Mouse (Mus musculus): ENCODE results near the gene Map4k3.
"Not testable (repeated sequence)": the region's sequence is repeated elsewhere in the genome, so short reads cannot be mapped to it uniquely, and the experiment has no call there.

The Map4k3 gene

DNA sequence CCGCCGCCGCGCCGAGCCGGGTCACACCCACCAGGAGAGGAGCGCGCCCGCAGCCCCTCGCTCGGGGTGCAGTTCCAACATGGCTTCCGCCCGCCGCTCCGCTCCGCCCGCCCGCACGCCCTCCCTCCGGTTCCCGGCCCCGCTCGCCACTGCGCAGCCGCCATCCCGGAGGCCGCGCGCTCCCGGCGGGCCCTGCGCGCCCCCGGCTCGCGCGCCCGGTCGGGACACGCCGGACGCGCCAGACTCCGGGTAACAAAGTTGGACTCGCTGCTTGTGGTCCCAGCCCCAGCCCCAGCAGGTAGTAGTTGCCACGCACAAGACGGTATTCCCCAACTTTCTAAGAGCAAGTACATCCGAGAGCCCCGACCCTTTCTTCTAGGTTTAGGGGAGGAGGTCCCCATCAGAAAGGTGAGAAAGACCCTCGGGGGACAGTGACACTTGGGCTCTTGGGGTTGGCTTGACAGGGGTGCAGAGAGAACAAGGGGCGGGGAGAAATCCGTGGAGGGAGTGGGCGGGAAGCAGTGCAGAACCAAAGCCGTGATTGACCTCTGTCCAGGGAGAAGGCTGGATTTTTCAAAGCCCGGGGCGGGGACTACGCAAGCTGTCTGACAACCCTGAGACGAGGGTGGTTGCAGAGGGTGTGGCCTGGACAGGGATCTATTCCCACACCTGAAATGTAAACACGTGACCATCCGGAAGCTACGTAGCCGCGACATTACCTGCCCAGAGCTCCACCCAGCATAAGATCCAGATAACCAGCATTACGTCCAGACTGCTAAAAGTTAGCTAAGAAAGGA lies at the start of gene Map4k3:
TSS of gene Map4k3 (minus strand) at position 424 of the 797 bp plus-strand sequence.
- DNase-seq (ENCODE audit: low read depth, low spot score) = peak; percentile 70

DNA sequence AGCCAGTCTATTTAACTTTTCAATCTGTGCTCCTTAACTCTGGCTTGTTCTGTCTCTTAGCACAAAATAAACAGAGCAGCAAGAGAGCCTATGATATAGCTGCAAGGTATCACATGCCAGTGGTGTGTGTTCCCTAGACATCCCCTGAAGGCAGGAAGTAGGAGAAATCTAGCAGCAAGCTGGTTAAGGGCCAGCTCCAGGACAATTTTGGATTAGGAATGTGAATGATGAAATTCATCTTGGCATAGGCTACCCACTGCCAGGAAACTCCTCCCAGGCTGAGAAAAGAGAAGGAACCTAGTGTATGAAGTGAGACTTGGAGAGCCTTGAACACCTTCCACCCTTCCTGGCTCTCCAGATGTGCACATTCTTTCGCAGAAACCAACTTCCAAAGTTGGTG lies 49.3 kb upstream of the Map4k3 start:
- DNase-seq (ENCODE audit: low read depth, low spot score) = no peak

DNA sequence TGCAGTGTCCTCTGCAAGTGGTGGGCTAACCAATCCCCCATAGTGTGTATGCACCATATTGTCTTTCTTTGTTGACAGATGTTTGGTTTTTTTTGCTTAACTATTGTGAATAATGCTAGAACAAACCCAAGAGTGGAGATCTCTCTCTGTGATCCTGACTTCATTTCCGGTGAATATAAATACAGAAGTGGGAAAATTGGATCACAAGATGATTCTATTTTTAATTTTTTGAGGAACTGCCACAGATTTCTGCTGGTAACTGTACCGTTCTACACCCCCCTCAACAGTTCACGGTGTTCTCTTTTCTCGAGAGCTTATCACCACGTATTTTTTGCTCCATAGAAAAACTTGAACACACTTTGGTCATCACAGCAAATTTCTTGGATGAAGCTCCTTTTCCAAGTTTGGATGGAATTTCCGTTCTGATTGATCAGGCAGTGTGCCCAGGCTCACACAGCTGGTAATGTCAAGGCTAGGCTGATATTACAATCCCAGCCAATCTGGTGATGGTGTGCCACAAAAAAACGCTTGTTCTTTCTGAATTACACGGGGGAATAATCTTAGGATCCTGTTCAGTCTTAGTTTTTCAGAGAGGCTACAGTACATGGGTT lies 47.0 kb upstream of the Map4k3 start:
- no peak for DNase-seq (ENCODE audit: low read depth, low spot score)

GRCm38 (mm10) chr17:80772545-80773453 lies 44.5 kb upstream of the Map4k3 start:
- peak; percentile 79 for DNase-seq (ENCODE audit: low read depth, low spot score)

- no peak for DNase-seq (ENCODE audit: low read depth, low spot score)
Measured at GRCm38 (mm10) chr17:80770065-80770464, 41.8 kb upstream of the Map4k3 start.

GRCm38 (mm10) chr17:80765204-80765603 lies 36.9 kb upstream of the Map4k3 start:
- DNase-seq (ENCODE audit: low read depth, low spot score) = no peak

DNA sequence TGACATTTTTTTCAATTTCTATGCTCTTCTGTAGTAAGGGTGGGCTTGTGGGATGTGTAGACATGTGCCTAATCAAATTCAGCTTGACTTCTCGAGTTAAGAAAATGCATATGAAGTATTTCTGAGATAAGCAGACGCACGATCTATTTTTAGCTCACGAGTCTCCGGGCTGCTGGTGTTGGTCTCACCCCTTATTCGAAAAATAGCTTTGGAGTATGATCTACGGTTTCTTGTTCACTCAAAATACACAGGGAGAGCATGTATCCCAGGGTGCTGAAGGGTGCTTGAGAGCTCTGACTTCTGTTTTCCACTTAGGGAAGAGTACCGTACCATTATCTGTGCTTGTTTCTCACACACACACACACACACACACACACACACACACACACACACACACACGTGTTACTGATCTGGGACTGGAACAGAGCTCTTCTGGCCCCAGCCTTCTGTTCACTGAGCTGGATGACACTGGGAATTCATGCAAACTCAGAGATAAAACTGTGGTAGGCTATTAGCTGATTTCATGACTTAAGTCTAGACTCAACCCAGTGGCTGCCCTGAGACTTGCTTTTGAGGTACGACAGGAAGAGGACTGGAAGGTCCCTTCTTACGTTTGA lies 34.9 kb upstream of the Map4k3 start:
- DNase-seq (ENCODE audit: low read depth, low spot score) = no peak

DNA sequence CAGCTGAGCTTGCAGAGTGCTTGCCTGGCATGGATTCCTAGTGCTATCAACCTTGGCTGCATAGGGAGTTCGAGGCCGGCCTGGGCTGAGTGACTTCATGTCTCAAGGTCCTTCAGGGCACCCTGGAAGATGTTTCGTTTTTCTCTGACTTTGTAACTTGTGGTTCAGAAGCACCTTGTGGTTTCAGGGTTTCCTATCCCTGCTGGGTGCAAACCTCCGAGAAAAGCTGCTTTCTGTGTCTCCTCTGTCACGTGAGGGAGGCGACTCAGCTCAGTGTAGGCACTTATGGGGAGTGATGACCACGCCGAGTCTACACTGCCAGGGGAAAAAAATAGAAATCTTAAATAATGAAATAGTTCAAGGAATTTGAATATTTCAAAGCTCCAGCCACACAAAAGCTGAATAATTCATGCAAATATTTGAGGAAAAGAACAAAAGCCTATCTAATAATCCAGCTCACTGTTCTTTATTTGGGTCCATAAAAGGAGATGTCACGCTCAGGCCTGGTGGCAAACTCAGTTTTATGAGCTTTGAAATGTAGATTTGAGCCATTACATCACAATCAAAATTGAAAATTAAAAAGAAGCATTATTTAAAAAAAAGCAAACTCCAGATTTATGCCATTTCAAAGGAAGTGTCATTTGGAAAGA lies 34.2 kb upstream of the Map4k3 start:
- DNase-seq (ENCODE audit: low read depth, low spot score) = peak; percentile 59

GRCm38 (mm10) chr17:80761191-80761590 lies 32.9 kb upstream of the Map4k3 start:
- not testable (repeated sequence) for DNase-seq (ENCODE audit: low read depth, low spot score)

- no peak for DNase-seq (ENCODE audit: low read depth, low spot score)
Measured at GRCm38 (mm10) chr17:80760344-80761145, 32.3 kb upstream of the Map4k3 start.

DNA sequence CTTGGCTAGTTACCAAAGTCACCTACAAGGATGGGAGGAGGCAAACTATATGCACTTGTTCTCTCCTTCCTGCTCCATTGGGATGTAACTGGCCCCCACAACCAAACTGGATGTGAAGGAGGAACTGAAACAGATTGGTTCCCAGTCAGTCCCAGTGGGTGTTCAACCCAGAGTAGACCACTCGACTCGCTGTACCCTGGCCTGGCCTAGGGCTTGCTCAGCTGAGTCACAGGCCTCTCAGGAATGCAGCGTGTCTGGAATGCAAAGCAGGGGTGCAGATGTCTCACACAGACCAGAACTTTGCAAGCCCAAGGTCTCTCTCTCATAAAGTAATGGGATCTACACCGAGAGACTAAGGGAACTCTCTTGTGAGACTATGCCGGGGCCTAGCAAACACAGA lies 27.8 kb upstream of the Map4k3 start:
- no peak for DNase-seq (ENCODE audit: low read depth, low spot score)

DNA sequence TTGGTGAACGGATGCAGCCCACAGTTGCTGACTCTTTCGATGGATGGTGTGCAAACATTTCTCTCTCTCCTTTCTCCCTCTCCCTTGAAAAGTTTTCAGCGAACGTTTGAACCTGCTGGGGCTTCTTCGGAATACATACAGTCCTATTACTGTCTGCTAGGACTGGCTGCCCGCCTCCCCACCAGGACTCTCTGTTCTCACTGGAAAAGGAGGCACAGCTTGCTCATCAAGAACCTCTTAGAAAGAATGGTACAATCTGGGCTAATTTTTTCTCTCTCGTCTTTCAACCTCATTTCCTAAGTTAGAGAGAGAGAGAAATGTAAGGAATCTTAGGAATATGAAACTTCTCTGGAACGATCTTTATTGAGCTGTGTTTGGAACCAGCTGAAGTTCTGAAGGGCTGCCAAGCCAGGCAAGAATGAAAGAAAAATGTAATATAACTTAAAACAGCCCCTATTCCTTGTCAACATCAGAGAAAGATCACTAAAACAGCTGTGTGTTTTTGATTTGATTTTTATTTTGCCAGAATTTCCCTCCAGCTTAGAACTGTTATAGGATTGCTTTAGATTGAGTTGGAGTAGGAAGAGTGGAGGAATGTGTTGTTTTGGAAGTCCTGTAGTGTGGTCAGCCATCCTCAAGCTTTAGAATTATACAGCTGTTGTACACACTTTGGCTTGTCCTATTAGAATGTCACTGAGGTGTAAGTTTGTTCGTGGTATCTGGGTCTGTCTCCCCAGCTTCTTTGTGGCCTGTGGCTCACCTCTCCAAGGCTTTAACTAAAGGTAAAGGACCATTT lies 27.0 kb upstream of the Map4k3 start:
- DNase-seq (ENCODE audit: low read depth, low spot score) = no peak

GRCm38 (mm10) chr17:80754589-80754988 lies 26.3 kb upstream of the Map4k3 start:
- DNase-seq (ENCODE audit: low read depth, low spot score) = no peak

- DNase-seq (ENCODE audit: low read depth, low spot score) = no peak
Measured at GRCm38 (mm10) chr17:80752466-80752865, 24.2 kb upstream of the Map4k3 start.

DNA sequence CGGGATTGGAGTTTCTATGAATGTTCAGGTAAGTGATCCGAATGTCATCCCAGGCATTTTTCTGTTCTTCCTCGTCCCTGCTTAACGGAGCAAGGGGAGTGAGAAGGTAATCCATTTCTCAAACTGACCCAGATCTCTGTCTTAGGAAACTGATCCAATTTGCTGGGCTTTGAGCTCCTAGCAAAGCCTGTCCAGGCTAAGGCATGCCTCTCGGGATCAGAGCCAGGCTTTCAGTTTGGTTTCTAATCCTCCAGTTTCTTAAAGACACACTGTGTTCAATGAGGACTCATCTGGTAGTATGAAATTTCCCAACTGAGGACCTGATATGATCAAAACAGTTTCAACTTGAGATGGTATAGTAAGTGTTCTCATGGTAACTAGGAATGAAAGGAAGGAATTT lies 11.1 kb upstream of the Map4k3 start:
- no peak for DNase-seq (ENCODE audit: low read depth, low spot score)

DNA sequence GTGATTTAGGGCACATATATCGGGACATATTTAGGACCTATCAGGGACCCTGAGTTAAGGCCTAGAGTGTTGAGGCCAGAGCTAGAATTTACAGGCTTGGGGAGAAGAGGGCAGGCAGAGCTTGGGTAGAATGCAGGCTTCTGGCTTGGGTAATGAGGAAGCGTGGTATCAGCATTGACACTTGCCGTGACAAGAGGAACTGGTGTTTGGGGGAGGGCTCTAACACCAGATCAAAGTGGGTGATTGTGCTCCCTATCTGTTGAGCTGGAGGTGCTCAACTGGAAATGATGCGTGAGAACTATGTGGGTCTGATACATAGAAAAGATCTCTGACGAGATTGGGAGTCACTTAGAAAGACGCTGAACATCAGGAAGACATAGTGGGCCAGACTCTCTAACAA lies 6.4 kb upstream of the Map4k3 start:
- DNase-seq (ENCODE audit: low read depth, low spot score) = no peak

DNA sequence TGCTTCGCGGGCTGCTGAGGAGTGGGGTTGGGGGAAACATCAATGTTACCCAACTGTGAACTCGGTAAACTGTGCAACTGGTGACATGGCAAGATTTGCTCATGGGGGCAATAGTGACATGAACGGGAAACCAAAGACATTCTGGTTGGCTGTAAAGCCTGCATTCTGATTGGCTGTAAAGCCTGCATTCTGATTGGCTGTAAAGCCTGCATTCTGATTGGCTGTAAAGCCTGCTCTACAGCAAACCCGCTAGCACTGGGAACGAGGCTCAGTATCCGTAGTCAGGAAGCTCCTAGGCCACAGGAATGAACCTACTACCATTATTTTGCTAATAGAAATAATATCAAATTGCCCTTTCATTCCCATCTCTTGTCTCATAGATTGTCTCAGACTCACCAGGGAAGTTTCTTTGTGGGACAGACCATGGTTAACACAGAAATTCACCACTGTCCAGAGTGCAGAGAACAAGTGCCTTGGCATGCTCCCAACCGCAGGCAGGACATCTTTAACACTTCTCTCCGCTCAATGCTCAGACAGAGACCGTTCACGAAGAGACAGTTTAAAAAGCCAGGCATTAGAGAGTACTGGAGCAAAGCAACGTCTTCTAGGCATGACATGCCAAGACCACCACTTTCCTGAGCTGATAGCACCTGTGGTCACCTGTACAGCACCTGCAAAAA lies 5.0 kb upstream of the Map4k3 start:
- DNase-seq (ENCODE audit: low read depth, low spot score) = no peak

DNA sequence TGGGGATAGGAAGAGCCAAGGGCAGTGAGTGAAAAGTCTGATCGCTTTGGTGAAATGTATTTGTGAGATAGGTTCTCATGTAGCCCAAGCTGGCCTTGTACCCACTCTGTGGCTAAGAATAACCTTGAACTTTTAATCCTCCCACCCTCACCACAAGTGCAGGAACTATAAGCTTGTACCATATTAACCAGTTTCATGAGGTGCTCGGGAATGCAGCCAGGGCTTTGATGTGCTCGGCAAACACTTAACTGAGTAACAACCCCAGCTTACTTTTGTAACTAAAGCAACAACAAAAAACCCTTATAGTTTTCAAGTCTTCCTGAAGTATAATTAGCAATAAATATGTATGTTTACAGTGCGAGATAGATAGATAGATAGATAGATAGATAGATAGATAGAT lies 4.0 kb upstream of the Map4k3 start:
- no peak for DNase-seq (ENCODE audit: low read depth, low spot score)

DNA sequence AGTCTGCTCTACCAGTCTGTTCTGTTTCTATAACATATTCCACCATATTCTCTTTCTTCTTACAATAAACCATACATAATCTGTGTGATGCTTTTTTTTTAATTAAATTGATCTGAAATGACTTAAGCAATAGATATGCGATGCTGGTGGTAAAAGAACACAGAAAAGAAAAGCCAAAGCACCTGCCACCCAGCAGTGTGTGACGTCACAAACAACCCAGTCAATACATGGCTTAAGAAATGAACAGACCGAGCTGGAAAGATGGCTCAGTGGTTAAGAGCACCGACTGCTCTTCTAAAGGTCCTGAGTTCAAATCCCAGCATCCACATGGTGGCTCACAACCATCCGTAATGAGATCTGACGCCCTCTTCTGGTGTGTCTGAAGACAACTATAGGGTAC lies 2.0 kb upstream of the Map4k3 start:
- DNase-seq (ENCODE audit: low read depth, low spot score) = not testable (repeated sequence)
